Mouse (Mus musculus): ENCODE data around the gene Slc13a5.

The Slc13a5 gene

GRCm38 (mm10) chr11:72266960-72267560 is at the start of gene Slc13a5:
Gene Slc13a5 (minus strand): TSS chr11:72267222.
- peak in 1 of 2 experiments; percentile 6 for DNase-seq (ENCODE audit: low spot score in 2 of 2)

DNA sequence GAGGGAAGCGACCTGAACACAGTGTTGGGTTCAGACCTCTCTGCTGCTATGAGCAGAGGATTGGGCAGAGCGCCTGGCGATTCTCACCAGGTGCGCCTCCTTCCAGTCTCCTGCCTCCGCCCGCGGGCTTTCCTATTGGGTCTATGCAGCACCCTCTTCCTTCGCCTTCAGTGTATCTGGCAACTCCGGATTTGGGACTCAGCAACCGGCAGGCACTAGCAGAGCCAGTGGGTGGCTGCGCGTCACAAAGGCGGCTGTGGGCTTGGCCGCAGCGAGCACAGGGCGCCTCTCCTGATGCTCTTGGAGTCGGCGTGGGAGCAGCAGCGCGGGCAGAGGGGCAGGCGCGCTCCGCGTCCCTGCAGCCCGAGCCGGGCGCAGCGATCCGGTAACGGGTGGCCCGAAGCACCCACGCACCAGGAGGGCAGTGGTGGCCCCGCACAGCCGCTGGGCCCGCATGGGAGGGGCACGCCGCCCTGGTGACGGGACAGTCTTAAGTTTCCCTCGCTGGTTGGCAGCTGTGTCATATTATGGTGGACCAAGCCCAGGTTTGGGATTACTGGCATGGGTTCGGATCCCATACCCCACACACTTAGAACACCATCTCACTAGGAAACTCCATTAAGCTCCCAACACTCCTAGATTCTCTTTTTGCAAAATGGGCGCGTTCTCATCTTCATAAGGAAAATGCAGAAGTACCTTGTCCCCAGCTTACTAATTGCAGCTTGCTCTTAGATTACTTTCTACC is 47.3 kb upstream of the Slc13a5 start, which contains the start of gene Fbxo39:
Gene Fbxo39 (plus strand): TSS at position 294 of the 745 bp plus-strand sequence.
- DNase-seq (ENCODE audit: low spot score in 2 of 2), result no peak

DNA sequence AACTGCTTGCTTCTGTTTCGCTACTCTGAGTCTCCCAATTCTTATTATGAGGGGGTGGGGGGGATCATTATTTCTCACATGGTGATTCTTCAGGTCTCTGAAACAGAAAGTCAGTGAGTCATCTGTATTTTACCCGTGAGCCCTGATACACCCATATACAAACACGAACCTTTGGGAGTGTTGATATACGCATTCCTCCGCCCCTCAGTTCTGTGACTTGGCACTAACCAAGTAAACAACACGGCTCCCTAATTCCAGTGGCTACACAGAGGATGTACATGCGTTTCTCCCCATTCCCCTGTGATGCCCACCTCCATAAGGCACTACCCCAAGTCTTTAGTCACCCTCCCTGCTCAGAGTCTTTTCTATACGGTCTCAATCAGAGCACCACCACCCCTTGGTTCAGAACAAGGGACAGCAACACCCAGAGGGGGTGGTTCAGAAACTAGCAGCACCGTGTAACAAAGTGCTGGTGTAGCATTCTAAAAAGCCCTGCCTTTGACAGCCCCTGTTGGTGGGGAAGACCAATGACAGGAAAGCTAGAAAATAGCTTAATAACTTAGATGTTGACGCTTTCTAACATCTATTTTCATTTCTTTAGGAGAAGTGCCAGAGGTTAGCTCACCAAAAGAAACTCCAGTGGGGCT is 44.5 kb upstream of the Slc13a5 start:
- no peak for DNase-seq (ENCODE audit: low spot score in 2 of 2)

DNA sequence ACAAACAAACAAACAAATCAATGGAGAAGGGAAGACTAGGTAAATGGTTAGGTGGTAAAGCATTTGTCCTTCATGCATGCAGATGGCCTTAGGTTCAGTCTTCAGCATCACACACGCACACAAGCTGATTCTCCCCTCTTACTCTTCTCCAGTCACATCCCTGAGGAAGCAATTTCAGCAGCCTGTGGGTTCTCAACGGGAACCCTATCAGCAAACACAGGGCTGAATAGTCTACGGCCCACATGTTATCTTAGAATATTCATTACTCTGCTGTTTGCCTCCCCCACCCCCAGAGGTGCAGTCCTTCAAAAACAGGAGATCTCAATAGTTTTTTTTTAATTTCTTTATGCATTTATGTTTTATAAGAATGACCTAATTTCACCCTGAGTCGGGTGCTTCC is 43.5 kb upstream of the Slc13a5 start:
- DNase-seq (ENCODE audit: low spot score in 2 of 2), result no peak

DNA sequence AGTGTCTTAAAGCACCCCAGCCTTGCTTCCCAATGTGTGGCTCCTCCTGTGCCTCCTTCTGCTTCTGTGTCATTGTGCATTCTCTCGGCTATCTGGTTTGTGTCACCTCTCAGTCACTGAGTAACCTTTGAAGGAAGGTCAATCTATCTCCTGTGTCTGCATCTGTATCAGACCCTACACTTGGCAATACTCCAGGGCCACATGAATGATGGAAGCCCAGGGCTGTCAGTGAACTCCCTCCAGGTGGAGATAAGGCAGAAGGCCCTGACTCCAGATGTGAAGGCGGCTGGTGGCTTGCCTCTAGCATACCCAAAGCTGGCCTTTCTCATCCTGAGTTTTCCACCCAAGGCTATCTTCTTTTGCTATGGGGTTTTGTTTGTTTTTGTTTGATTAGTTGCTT is 42.0 kb upstream of the Slc13a5 start:
- DNase-seq (ENCODE audit: low spot score in 2 of 2), result no peak

- no peak for DNase-seq (ENCODE audit: low spot score in 2 of 2)
Observed at GRCm38 (mm10) chr11:72307461-72307860, 40.4 kb upstream of the Slc13a5 start.

- DNase-seq (ENCODE audit: low spot score in 2 of 2), result no peak
Observed at GRCm38 (mm10) chr11:72302230-72302629, 35.2 kb upstream of the Slc13a5 start.

DNA sequence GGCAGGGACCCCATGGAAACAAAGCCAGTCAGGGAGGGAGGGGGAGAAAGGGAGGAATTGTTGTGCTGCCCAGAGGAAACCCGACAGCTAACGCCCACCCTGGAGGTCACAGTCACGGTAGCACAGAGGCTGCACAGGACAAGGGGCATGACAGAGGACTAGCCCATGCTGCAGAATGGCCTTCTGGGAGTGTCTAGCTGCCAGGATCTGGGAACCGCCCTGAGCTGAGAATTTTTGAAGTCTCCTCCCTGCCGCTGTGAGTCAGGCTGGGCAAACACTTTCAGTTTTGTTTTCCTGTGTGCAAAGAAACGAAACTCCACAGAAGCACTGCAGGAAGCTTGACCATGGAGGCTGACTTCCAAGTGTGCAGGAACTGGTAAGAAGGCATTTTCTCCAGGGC is 34.3 kb upstream of the Slc13a5 start, which contains the start of gene Xaf1:
Gene Xaf1 (plus strand): TSS at position 296 of the 400 bp plus-strand sequence.
- DNase-seq (ENCODE audit: low spot score in 2 of 2), result peak; percentile 13 to 27

DNA sequence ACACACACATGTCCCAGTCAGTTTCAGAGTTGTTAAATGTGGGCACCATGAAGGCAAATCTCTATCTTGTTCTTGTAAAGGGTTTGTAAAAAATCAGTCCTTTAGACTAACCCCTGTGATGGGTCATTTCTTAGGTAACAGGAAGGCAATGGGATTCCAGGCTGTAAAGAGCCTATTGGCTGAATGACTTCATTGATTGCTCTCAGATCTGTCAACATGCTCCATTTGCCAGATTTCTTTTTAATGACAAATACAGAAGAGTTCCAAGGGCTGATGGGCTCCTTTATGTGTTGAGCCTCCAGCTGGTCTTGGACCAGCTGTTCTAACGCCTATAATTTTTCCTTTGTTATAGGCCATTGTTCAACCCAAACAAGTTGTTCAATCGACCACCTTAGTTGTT is 26.1 kb upstream of the Slc13a5 start:
- no peak for DNase-seq (ENCODE audit: low spot score in 2 of 2)

DNA sequence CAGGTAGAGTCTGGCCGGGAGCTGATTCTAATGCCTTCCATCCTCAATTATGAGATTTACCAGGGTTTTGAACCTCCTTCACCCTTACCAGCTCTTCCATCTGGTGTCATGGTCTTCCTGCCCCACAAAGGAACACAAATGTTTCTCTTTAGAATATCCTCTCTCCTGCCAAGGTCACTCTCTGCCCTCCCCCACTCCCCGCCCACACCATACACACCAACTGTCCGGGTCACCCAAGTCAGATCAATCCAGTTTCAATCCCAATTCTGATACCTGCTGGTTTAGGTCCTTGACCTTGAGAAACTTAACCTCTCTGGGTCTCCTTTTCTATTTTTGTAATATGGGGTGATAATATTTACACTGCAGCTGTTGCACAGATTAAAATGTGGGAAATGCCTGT is 20.5 kb upstream of the Slc13a5 start:
- DNase-seq (ENCODE audit: low spot score in 2 of 2), result no peak

DNA sequence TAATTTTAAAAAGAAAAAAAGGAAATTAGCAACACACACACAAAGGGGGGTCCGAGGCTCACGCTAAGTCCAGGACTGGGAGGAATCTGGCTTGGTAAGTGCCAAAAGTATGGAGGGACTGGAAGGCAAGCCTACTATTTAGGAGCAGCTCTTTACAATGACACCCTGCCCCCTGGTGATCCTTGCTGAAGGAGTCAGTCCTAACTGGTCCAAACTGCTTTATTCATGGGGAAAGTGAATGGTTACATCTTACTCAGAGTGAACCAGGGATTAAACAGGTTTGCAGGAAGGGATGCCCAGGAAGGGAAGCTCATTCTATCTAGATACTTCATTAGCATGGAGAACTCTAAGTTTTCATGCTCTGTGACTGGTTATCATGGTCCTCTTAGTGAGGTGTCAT is 20.1 kb upstream of the Slc13a5 start:
- no peak for DNase-seq (ENCODE audit: low spot score in 2 of 2)

- no peak for DNase-seq (ENCODE audit: low spot score in 2 of 2)
Observed at GRCm38 (mm10) chr11:72286651-72287050, 19.6 kb upstream of the Slc13a5 start.

DNA sequence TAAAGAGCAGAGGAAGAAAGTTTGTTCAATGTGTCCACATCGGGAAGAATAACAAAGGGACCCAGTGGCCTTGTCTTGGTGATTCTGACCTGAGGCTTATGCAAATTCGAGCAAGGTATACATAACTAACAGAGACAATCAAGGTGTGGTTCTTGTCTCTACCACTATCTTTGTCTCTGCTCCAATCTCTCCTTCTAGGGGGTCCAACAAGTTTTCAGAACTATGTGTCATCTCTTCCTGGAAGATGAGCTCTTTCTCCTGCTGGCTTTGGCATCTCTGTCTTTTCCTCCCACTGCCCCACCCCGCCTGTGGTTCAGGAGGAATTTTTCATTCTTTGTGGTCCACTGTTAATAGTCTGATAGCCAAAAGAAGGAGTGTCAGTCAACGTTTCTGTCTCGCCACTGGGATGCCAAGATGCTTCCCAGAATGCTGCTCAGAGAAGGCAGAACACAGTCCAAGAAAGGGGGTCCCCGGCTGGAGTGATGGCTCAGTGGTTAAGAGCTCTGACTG is 19.0 kb upstream of the Slc13a5 start:
- DNase-seq (ENCODE audit: low spot score in 2 of 2), result no peak

GRCm38 (mm10) chr11:72284532-72285182 is 17.6 kb upstream of the Slc13a5 start:
- no peak for DNase-seq (ENCODE audit: low spot score in 2 of 2)

GRCm38 (mm10) chr11:72283486-72284224 is 16.6 kb upstream of the Slc13a5 start:
- no peak for DNase-seq (ENCODE audit: low spot score in 2 of 2)

DNA sequence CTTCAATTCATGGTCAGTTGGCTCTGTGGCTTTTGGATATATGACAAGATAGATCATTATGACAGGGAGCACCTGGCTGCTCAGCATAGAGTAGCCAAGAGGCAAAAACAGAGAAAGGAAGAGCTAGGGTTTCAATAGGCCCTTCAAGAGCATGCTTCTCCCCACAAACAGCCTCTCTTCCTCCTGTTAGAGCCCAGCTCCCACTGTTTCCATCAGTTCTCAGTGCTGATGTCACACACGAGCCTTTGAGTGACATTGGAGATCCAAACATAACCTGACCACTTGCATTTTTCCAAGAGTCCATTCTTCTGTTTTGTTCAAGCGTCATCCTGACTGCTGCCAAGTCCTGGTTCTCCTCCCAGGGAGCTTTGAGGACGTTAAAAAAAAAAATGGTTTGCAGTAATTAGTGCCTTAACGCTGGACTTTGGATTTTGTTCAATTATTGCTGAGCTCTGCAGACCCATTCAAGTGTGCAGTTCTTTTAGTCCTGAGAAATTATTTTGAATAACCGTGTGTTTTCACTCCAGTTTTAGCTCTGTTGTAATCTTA is 14.9 kb upstream of the Slc13a5 start:
- no peak for DNase-seq (ENCODE audit: low spot score in 2 of 2)

DNA sequence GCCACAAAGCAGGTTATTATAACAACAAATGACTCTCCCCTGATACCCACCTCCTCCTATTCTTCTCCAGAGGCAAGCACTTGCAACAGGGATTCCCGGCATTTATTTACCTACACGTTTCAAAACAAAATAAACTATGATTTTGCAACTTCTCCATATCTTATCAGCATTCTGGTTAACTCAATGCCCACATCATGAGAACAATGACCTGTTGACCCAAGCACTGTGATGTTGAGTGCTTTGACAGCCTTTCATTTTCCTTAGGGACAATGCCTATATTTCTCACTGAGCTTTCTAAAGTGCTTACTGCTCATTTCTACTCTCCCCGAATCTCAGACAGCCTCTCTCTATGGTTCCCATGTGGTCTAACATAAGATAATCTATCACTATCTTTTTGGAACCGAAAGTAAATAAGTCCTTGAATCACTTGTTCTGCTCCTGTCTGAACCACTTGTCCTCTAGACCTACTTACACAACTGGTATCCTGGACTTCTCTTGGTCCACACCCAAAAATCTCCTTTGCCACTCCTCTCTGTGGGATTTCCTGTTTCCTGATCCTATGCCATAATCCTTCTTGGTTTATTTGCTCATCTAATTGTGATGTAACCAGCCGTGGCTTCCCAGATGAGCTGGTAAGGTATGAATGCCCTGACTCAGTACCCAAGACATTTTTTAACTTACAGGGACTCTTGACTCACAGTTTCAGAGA is 14.3 kb upstream of the Slc13a5 start:
- DNase-seq (ENCODE audit: low spot score in 2 of 2), result no peak

- DNase-seq (ENCODE audit: low spot score in 2 of 2), result no peak
Observed at GRCm38 (mm10) chr11:72273341-72273740, 6.3 kb upstream of the Slc13a5 start.

GRCm38 (mm10) chr11:72271761-72272160 is 4.7 kb upstream of the Slc13a5 start:
- DNase-seq (ENCODE audit: low spot score in 2 of 2), result no peak

DNA sequence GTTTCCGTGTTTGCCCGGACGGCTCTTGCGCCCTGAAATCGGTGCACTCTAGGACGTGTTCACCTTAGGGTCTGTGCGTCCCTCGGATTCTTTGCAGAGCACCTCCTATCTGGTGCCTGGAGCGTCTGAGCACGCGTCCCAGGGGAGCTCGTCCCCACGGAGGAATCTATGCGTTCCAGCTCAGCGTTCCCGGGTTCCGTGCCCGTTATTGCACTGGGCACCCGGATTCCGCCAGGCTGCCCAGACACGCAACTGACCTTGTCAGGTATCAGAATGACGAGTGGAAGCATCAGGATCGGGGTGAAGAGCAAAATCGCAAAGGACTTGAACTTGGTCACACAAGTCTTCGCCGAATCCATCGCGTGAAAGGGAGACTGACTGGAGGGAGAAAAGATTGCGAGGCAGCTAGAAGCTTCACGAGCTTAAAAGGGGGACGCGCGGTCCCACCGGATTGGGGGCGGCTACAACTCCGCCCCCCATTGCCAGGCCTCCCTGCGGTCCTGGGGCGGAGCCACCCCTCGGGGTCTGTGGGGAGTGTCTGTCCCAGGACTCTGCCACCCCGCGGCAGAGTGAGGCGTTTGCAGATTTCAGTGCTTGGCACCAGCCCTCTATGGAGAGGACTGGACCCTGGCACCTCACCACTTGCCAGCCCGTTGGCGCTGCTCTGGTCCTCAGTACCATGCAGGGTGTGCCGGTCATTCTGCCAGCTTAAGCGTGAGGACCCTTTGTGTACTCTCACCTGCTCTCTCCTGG is 639 bp downstream of the Slc13a5 start:
- peak; percentile 36 to 50 for DNase-seq (ENCODE audit: low spot score in 2 of 2)

Measured in thymus, postnatal 10 days (tissue).